13 mouse cellular contexts compared by ENCODE assay signal in the genomic region with DNA sequence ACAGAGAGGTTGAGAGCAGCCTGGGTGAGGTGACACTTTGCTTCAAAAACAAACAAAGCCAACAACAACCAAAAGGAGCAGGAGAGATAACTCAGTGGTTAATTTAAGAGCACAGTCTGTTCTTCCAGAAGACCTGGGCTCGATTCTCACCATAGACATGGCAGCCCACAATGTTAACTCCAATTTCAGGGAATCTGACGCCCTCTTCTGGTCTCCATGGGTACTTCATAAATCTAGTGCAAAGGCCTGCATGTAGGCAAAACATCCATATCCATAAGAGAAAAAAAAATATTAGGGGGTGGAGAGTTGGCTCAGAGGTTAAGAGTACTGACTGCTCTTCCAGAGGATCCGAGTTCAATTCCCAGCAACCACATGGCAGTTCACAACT. TPM values are rescaled to one million over a fixed set of nuclear protein-coding genes. Genes with fewer than 3 reads are reported as not detected.
DNase-seq lines count a peak whose midpoint lies in the region; ATAC-seq and TF ChIP-seq lines count a peak whose summit lies in the region.
"Had no signal": no experiment of that assay in that cellular context is flagged by ENCODE, and none has a peak within 500 bp of the region (broad histone marks: within the 10 kb centered on the region; RNA-seq: fewer than 3 reads in every experiment).

No protein-coding gene starts in this region.

- no peak overlapping the region for H3K4me2 ChIP-seq in liver, embryonic 14.5 days (ENCODE audit: low read depth)
- H3K4me2 ChIP-seq: heart, embryonic 11.5 days; limb, embryonic 13.5 days; midbrain, embryonic 12.5 days had no signal

- DNase-seq in embryo, embryonic 10.5 days (ENCODE audit: low spot score) = peak; percentile 55
- DNase-seq in embryo, embryonic 10 days (ENCODE audit: low spot score) = no peak
- no peak for DNase-seq in liver, embryonic 14.5 days (ENCODE audit: low read depth in 3 of 3, low spot score in 3 of 3)
- DNase-seq in liver (no peak), ES-CJ7 (ENCODE audit: low read depth, low spot score) (peak; percentile 49)
- no peak for DNase-seq in left cerebral cortex, adult 11 months (ENCODE audit: low spot score)
- DNase-seq in thymus, adult 18-20 months = no peak
- DNase-seq: cerebellum, adult 9-10 months had no signal

- no peaks in the 10 kb centered on the region for H3K36me3 ChIP-seq in liver, embryonic 14.5 days (replicated peaks; ENCODE audit: control insufficient read depth, insufficient read depth, low read depth)

- H3K4me1 ChIP-seq in liver, embryonic 14.5 days (replicated peaks; ENCODE audit: control insufficient read depth in 2 of 2, insufficient read depth in 2 of 2, low read length in 1 of 2) = peaks cover 0 to 7% of the 10 kb centered on the region in 2 experiments; a peak in 2 of 4 replicates

- H3K27me3 ChIP-seq in liver, embryonic 14.5 days (ENCODE audit: control insufficient read depth, insufficient read depth, low read length) = no peaks in the 10 kb centered on the region
- H3K27me3 ChIP-seq: limb, embryonic 13.5 days; midbrain, embryonic 12.5 days had no signal

- no peak for ATAC-seq in liver, embryonic 14.5 days (ENCODE audit: insufficient read depth)
- ATAC-seq in megakaryocyte progenitor cell, adult 5-6 weeks (replicated peaks; ENCODE audit: poor library complexity) = peak; percentile 70; the same call in 1 of the 2 replicates

- no peak for TF ChIP-seq EP300 in liver, embryonic 14.5 days (IDR thresholded peaks at IDR 0.05; ENCODE audit: low read depth)

- no peak overlapping the region for H3K27ac ChIP-seq in liver, embryonic 14.5 days
- H3K27ac ChIP-seq: limb, embryonic 13.5 days; midbrain, embryonic 12.5 days had no signal

- H3K9ac ChIP-seq in liver, embryonic 14.5 days (replicated peaks) = no peak overlapping the region
- H3K9ac ChIP-seq: limb, embryonic 13.5 days; midbrain, embryonic 12.5 days had no signal

- WGBS in liver, embryonic 14.5 days (ENCODE audit: insufficient replicate concordance) = 42% methylated on average over 3 of the region's 3 CpGs

- H3K4me3 ChIP-seq in liver, embryonic 14.5 days (ENCODE audit: insufficient read depth in 1 of 2, low read depth in 2 of 2, low read length in 2 of 2) = no peak overlapping the region
- H3K4me3 ChIP-seq: limb, embryonic 13.5 days; midbrain, embryonic 12.5 days had no signal

- H3K9me3 ChIP-seq in liver, embryonic 14.5 days (ENCODE audit: control insufficient read depth, low read length) = no peaks in the 10 kb centered on the region
- H3K9me3 ChIP-seq: limb, embryonic 13.5 days; midbrain, embryonic 12.5 days had no signal

- TF ChIP-seq CTCF in liver, embryonic 14.5 days (IDR thresholded peaks at IDR 0.05; ENCODE audit: low read depth) = peak; percentile 26; the same call in 1 of the 2 replicates

RNA-seq across cellular contexts. Expression of a gene that starts 7.0 kb away (rescaled TPM):
- polyA plus RNA-seq in liver, embryonic 14.5 days (2012; rRNA removed) = 1.5 and 1.8 TPM in 2 replicates
- polyA plus RNA-seq in liver, embryonic 14.5 days (2014; fragmentation: Nextera tagmentation; extraction: Ambion mirVana) = 0.36 and 0.47 TPM in 2 replicates
- total RNA-seq in megakaryocyte progenitor cell, adult 5-6 weeks (2015) = 2.1 and 2.2 TPM in 2 replicates
- 4.0 and 17.6 TPM in 2 replicates for total RNA-seq in megakaryocyte progenitor cell, adult 5-6 weeks (2017)

RNA-seq across cellular contexts. Expression of a gene that starts 14.7 kb away (rescaled TPM):
- not detected in 2 replicates for polyA plus RNA-seq in liver, embryonic 14.5 days (2012; rRNA removed)
- polyA plus RNA-seq in liver, embryonic 14.5 days (2014; fragmentation: Nextera tagmentation; extraction: Ambion mirVana) = not detected in 2 replicates
- not detected in 2 replicates for total RNA-seq in megakaryocyte progenitor cell, adult 5-6 weeks (2015)
- total RNA-seq in megakaryocyte progenitor cell, adult 5-6 weeks (2017) = not detected in 2 replicates
- total RNA-seq: adrenal gland, adult 2 months had no signal
- polyA plus RNA-seq: heart, embryonic 11.5 days had no signal

RNA-seq across cellular contexts. Expression of a gene that starts 35.9 kb away (rescaled TPM):
- polyA plus RNA-seq in liver, embryonic 14.5 days (2012; rRNA removed) = 68.1 and 102 TPM in 2 replicates
- polyA plus RNA-seq in liver, embryonic 14.5 days (2014; fragmentation: Nextera tagmentation; extraction: Ambion mirVana) = 180 and 217 TPM in 2 replicates
- total RNA-seq in megakaryocyte progenitor cell, adult 5-6 weeks (2015) = 230 and 236 TPM in 2 replicates
- 145 and 166 TPM in 2 replicates for total RNA-seq in megakaryocyte progenitor cell, adult 5-6 weeks (2017)

Comparison
In these comparisons a context has a peak if more than half of its experiments do, and no peak if none do; other contexts are left out.
1. DNase-seq: peak in embryo, embryonic 10.5 days (single experiment) and ES-CJ7 (single experiment); none in embryo, embryonic 10 days (single experiment), liver, embryonic 14.5 days (0 of 3), liver (single experiment), left cerebral cortex, adult 11 months (single experiment) and thymus, adult 18-20 months (0 of 2).